Mouse (Mus musculus) heart, postnatal 0 days (tissue): ENCODE measurements around the gene Nrxn1. TPM values are rescaled to one million over a fixed set of nuclear protein-coding genes. Genes with fewer than 3 reads are reported as not detected.
A peak's percentile ranks its signal among the peaks of the same experiment; 100 is the strongest.

Experiments
- ATAC-seq: fragments of 200-750 bp; cut with Nextera tagmentation; 2 replicates; pipeline ENCODE4 v1.8.0; 2017; ENCODE audit warnings: low read depth, moderate number of reproducible peaks, moderate library complexity; ENCODE audit not compliant: insufficient read depth
- DNase-seq: peaks from one replicate; pipeline ENCODE4 v3.0.0-alpha.2; 2016; ENCODE audit warnings: low spot score
- H3K27ac ChIP-seq: fragments of 300-500 bp; sonication (generic); 2 replicates; pipeline ENCODE4 v1.5.1; 2014; ENCODE audit warnings: low read depth, mild to moderate bottlenecking
- H3K27me3 ChIP-seq: fragments of 300-500 bp; sonication (generic); 2 replicates; pipeline ENCODE4 v1.6.1; 2014; ENCODE audit warnings: low read length, mixed read lengths; ENCODE audit not compliant: control insufficient read depth, insufficient read depth
- H3K36me3 ChIP-seq: fragments of 300-500 bp; sonication (generic); replicated peaks from 2 replicates; pipeline ENCODE4 v1.6.1; 2014; ENCODE audit warnings: low read length, mixed read lengths; ENCODE audit not compliant: control insufficient read depth, insufficient read depth
- H3K4me1 ChIP-seq: fragments of 300-500 bp; sonication (generic); 2 replicates; pipeline ENCODE4 v1.6.1; 2014; ENCODE audit warnings: antibody characterized with exemption; ENCODE audit not compliant: control insufficient read depth, insufficient read depth
- H3K4me2 ChIP-seq: fragments of 300-500 bp; sonication (generic); 2 replicates; pipeline ENCODE4 v1.6.1; 2014; ENCODE audit warnings: low read depth, mild to moderate bottlenecking, low read length, moderate library complexity
- H3K4me3 ChIP-seq: fragments of 300-500 bp; sonication (generic); 2 replicates; pipeline ENCODE4 v1.5.1; 2014; ENCODE audit warnings: low read depth, low read length
- H3K9ac ChIP-seq: fragments of 300-500 bp; sonication (generic); replicated peaks from 2 replicates; pipeline ENCODE4 v1.6.1; 2014; ENCODE audit warnings: low read depth, low read length, mixed read lengths
- H3K9me3 ChIP-seq: fragments of 300-500 bp; sonication (generic); replicated peaks from 2 replicates; pipeline ENCODE4 v1.6.1; 2016; ENCODE audit warnings: low read length; ENCODE audit not compliant: control insufficient read depth
- CTCF ChIP-seq: IDR thresholded peaks from 2 replicates; pipeline ENCODE4 v1.5.1; 2016; ENCODE audit warnings: antibody characterized with exemption, control low read depth, low read depth
- EP300 ChIP-seq: IDR thresholded peaks from 2 replicates; pipeline ENCODE4 v1.6.1; 2016; ENCODE audit warnings: antibody characterized with exemption, low read depth
- WGBS: fragments of 180-500 bp; shearing (Covaris S2); extraction: QIAGEN DNeasy Blood & Tissue Kit; methylation state at CpG from one replicate; pipeline ENCODE4 v1.1.7; 2014; 5-methylcytosine and 5-hydroxymethylcytosine counted together
- polyA plus RNA-seq: library from polyadenylated mRNA; unstranded; fragments of >200 nt; fragmentation: Nextera tagmentation; extraction: Ambion mirVana; gene quantifications from 2 replicates; pipeline ENCODE4 v1.2.1, GENCODE M21; 2015
- total RNA-seq: library from RNA; depleted of rRNA; stranded (reverse); fragments of >200 nt; gene quantifications from 2 replicates; pipeline ENCODE4 v1.2.3, GENCODE M21; 2014; ENCODE audit warnings: low replicate concordance

The Nrxn1 gene
- total and polyA plus RNA-seq, 2 experiments from 2014 or later, result 1.1 to 4.1 TPM

DNA sequence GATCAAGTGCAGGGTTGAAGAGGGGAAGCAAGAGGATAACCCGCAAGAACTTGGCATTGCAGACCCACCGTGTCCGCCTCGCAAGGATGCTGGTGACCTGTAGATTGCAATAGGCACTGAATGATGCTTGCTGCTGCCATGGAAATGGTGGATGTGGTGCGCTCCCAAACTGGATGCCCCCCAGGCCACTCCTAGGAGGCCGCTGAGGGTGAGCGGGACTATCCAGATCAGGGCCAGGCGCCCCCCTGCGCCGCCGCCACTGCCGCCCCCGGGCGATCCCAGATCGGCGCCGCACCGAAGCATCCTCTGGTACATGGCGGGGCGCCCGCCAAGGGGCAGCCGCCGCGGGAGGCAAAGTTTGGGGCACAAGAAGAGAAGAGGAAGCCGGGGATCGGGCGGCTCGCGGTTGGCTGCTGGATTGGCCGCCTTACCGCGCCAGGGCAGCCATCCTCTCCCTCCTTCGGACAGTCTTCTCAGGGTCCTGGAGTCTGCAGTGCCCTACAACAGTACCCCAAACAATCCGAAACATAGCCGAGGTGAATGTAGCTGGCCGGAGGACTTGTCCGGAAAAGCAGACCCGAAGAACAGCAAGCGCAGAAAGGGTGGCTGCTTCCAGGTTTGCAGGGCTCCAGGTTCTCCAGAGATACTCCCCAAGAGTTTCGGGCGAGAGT is 638.0 kb downstream of the Nrxn1 start:
- Histone ChIP-seq H3K27me3 (peaks cover 37% of the 10 kb centered on the region), H3K27ac (no peak overlapping the region), H3K4me1 (0 out of 2 replicates have a peak, but pooled peaks cover 4% of the 10 kb centered on the region), H3K9ac (no peak overlapping the region), H3K36me3 (no peaks in the 10 kb centered on the region), H3K4me2 (peak overlapping the region; percentile 67), H3K4me3 (peak overlapping the region; percentile 43), H3K9me3 (no peaks in the 10 kb centered on the region)
- TF ChIP-seq EP300, result no peak
- no peak for TF ChIP-seq CTCF
- ATAC-seq (no peak), DNase-seq (no peak)
- WGBS, result 2% methylated on average over 29 of the region's 41 CpGs

DNA sequence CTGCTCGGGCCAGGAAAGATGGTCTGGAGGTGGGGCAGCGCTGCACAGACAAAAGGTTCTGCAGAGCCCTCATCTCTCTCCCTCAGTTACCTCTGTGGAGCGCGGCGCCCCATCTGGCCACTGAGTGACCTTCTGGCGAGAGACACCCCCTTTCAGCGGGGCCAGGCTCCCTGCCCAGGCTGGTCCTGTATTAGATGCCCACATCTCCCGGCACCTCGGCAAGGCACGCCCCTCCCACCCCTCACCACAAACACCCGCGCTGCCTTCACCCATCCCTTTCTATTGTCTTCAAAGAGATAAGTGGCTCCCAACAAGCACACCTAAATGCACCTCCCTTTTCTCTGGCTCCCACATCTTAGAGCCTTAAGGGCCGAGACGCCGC is 638.5 kb downstream of the Nrxn1 start:
- peak overlapping the region; percentile 67 for H3K4me2 ChIP-seq
- peaks cover 37% of the 10 kb centered on the region for H3K27me3 ChIP-seq
- H3K4me3 ChIP-seq, result peak overlapping the region; percentile 43
- ATAC-seq, result no peak
- DNase-seq, result no peak
- H3K9ac ChIP-seq, result no peak overlapping the region
- no peaks in the 10 kb centered on the region for H3K36me3 ChIP-seq
- H3K9me3 ChIP-seq, result no peaks in the 10 kb centered on the region
- H3K27ac ChIP-seq, result no peak overlapping the region
- 5% methylated on average over 15 of the region's 15 CpGs for WGBS
- 0 out of 2 replicates have a peak, but pooled peaks cover 4% of the 10 kb centered on the region for H3K4me1 ChIP-seq
- TF ChIP-seq EP300 (no peak), CTCF (no peak)

DNA sequence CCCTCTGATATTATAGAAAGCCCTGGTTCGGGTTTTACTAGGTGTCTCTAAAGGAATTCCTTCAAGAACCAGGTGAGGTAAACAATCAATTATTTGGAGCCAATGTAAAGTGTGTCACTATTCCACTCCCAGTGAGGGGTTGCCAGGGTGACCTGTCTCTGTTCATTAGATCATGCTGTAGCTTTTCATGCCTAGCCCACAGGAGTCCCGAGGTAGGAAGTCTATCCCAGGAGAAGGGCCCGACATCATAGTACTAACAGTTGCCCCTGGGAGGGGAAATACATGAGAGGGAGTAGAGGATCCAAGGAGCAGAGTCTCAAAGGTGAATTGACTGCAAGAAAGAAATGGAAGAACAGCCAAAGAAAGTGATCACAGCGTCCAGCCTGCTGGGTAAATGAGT is 639.6 kb downstream of the Nrxn1 start:
- Histone ChIP-seq H3K4me3 (no peak overlapping the region), H3K36me3 (no peaks in the 10 kb centered on the region), H3K27ac (no peak overlapping the region), H3K9me3 (no peaks in the 10 kb centered on the region), H3K4me2 (no peak overlapping the region), H3K9ac (no peak overlapping the region), H3K4me1 (0 out of 2 replicates have a peak, but pooled peaks cover 4% of the 10 kb centered on the region), H3K27me3 (peaks cover 37% of the 10 kb centered on the region)
- no peak for TF ChIP-seq EP300
- TF ChIP-seq CTCF, result no peak
- 41% methylated on average over 4 of the region's 4 CpGs for WGBS
- DNase-seq (no peak), ATAC-seq (no peak)

DNA sequence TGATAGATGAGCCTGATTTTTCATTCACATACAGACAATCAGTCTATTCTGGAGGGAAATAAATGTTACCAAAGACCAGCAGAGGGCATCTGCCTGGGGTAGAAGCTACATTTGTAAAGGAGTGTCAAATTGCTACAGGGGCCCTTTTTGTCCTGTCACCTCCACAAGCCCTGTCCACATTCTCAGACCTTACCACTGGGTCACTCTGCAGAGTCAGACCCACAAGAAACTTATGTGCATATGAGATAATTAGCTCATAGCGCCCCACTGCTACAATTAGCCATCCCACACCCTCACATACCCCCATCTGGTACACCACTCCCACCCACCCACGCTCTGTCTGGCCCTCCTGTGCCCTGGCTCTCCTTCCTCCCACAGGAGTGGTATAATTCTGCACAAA is 640.1 kb downstream of the Nrxn1 start:
- ATAC-seq, result no peak
- Histone ChIP-seq H3K36me3 (no peaks in the 10 kb centered on the region), H3K9ac (no peak overlapping the region), H3K4me1 (0 out of 2 replicates have a peak, but pooled peaks cover 4% of the 10 kb centered on the region), H3K27ac (no peak overlapping the region), H3K4me3 (no peak overlapping the region), H3K27me3 (peaks cover 37% of the 10 kb centered on the region), H3K9me3 (no peaks in the 10 kb centered on the region), H3K4me2 (no peak overlapping the region)
- 63% methylated on average over 2 of the region's 2 CpGs for WGBS
- DNase-seq, result no peak
- 0 out of 2 replicates have a peak, but pooled peaks have one; percentile 10 for TF ChIP-seq CTCF
- no peak for TF ChIP-seq EP300

DNA sequence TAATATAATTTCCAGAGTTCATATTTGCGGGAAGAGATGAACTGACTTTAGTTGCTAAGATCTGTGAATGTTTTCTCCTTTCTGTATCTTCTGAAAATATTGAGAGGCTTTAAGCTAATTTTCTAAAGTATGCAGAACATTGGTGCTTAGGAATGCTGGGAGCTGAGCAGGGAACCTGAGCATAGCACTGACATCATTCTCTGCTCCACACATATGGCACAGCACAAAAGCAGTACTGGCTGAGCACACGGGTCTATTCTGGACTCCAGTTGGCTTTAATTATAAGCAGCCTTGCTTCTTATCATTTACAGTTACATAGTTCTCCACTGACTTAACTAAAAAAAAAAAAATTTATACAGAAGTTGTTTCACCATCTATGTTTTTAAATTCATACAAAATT is 641.5 kb downstream of the Nrxn1 start:
- WGBS, result 56% methylated on average over 2 of the region's 2 CpGs
- H3K9me3 ChIP-seq, result no peaks in the 10 kb centered on the region
- H3K4me2 ChIP-seq, result no peak overlapping the region

DNA sequence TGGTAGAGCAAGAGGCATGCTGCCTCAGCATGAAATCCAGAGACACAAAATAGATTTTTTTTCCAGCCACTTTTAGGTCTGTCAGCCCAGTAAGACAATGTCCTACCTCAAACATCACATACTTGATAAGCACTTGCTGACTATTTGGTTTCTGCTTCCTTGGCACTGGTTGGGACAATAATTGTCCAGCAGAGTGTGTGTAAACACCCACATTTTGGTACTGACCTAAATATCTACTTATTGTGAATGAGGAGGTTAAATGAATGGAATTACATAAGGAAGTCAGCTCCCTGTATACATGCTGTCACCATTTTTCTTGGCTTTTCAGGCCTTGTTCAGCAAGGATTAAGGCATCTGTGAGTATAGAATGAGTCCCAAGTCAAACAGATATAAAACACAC is 649.8 kb downstream of the Nrxn1 start:
- no peak overlapping the region for H3K9ac ChIP-seq
- H3K4me2 ChIP-seq, result no peak overlapping the region
- ATAC-seq (no peak), DNase-seq (no peak)
- TF ChIP-seq EP300 (no peak), CTCF (no peak)
- H3K27me3 ChIP-seq, result no peaks in the 10 kb centered on the region
- no peaks in the 10 kb centered on the region for H3K36me3 ChIP-seq
- H3K4me1 ChIP-seq, result no peaks in the 10 kb centered on the region
- no peaks in the 10 kb centered on the region for H3K9me3 ChIP-seq
- no peak overlapping the region for H3K4me3 ChIP-seq
- H3K27ac ChIP-seq, result no peak overlapping the region

More for the DNA sequence above, 641.5 kb downstream of the Nrxn1 start:
- no peak overlapping the region for H3K9ac ChIP-seq
- H3K4me1 ChIP-seq, result 0 out of 2 replicates have a peak, but pooled peaks cover 4% of the 10 kb centered on the region
- no peak for DNase-seq
- H3K27me3 ChIP-seq, result peaks cover 32% of the 10 kb centered on the region
- no peak for ATAC-seq
- TF ChIP-seq CTCF (no peak), EP300 (no peak)
- no peak overlapping the region for H3K4me3 ChIP-seq
- H3K27ac ChIP-seq, result no peak overlapping the region
- H3K36me3 ChIP-seq, result no peaks in the 10 kb centered on the region
